9 mouse cellular contexts compared by ENCODE assay signal in the genomic region with DNA sequence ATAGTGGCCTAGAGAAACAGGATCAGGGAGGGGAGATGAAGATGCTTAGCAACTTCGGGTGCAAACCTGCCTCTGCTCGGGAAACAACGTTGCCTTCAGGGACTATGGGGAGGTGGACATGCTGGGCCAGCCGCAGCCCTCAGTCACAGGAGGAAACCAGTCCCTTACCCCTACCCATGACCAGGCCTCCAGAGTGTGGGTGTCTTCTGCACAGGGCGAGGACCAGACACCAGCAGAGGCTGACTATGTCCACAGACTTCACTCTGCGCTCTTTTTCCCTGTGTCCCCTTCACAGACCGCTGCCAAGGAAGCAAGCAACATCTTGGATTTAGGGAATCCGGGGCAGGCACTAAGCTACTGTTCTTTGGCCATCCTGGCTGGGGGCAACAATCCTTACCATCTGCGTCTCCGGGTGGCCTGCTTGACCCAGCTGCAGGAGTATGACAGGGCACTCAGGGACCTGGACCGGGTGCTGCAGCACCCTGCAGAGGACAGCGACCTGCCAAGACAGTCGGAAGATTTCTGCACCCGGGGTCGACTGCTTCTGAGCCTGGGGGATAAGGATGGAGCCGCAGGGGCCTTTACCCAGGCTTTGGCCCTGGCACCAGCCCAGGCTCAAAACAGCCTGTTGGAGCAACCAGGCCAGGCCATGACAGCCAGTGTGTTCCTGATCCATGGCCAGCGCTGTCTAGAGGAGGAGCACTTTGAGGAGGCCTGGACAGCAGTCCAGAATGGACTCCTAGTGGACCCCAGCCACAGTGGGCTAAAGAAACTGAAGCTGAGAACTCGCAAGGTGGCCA. TPM values are rescaled to one million over a fixed set of nuclear protein-coding genes. Genes with fewer than 3 reads are reported as not detected.
A peak's percentile ranks its signal among the peaks of the same experiment; 100 is the strongest.
DNase-seq lines count a peak whose midpoint lies in the region; ATAC-seq lines count a peak whose summit lies in the region.
"Had no signal": no experiment of that assay in that cellular context is flagged by ENCODE, and none has a peak within 500 bp of the region (broad histone marks: within the 10 kb centered on the region; RNA-seq: fewer than 3 reads in every experiment).

No protein-coding gene starts in this region.

- intact Hi-C loops in heart, postnatal 25 days (cut with DNase I) = no loop called here
- intact Hi-C loops in left cerebral cortex, postnatal 36 days (cut with DNase I) = no loop called here

- no peaks in the 10 kb centered on the region for H3K9me3 ChIP-seq in heart, embryonic 10.5 days
- no peaks in the 10 kb centered on the region for H3K9me3 ChIP-seq in hindbrain, embryonic 13.5 days
- H3K9me3 ChIP-seq in midbrain, embryonic 14.5 days (ENCODE audit: control insufficient read depth, low read length) = no peaks in the 10 kb centered on the region

- 82% methylated on average over 18 of the region's 18 CpGs for WGBS in heart, embryonic 10.5 days
- WGBS in hindbrain, embryonic 13.5 days = 86% methylated on average over 18 of the region's 18 CpGs
- WGBS in midbrain, embryonic 14.5 days = 80% methylated on average over 18 of the region's 18 CpGs

- peak overlapping the region; percentile 53 for H3K4me3 ChIP-seq in heart, embryonic 10.5 days
- peak overlapping the region; percentile 39; the same call in 1 of the 2 replicates for H3K4me3 ChIP-seq in hindbrain, embryonic 13.5 days
- H3K4me3 ChIP-seq in midbrain, embryonic 14.5 days (replicated peaks; ENCODE audit: low read depth, low read length) = no peak overlapping the region

- H3K4me1 ChIP-seq in heart, embryonic 10.5 days = peaks cover 20% of the 10 kb centered on the region
- peaks cover 17% of the 10 kb centered on the region for H3K4me1 ChIP-seq in hindbrain, embryonic 13.5 days (replicated peaks)
- peaks cover 11% of the 10 kb centered on the region for H3K4me1 ChIP-seq in midbrain, embryonic 14.5 days (ENCODE audit: control insufficient read depth, insufficient read depth, low read length)

- DNase-seq in heart, embryonic 10.5 days (ENCODE audit: low spot score) = no peak
- DNase-seq in heart, postnatal 25 days (ENCODE audit: low spot score) = no peak
- peak; percentile 38 for DNase-seq in cerebellum, adult 8-10 months
- no peak for DNase-seq in midbrain, embryonic 14.5 days
- no peak for DNase-seq in embryo, embryonic 9.5 days (ENCODE audit: extremely low spot score)
- no peak for DNase-seq in left cerebral cortex, postnatal 36 days (ENCODE audit: low spot score in 2 of 2)
- no peak for DNase-seq in adrenal gland, postnatal 4 days (ENCODE audit: low spot score in 2 of 2)
- DNase-seq: kidney, postnatal 36 days had no signal

- peak overlapping the region; percentile 89 for H3K27ac ChIP-seq in heart, embryonic 10.5 days
- H3K27ac ChIP-seq in hindbrain, embryonic 13.5 days = peak overlapping the region; percentile 84
- peak overlapping the region; percentile 69 for H3K27ac ChIP-seq in midbrain, embryonic 14.5 days (replicated peaks; ENCODE audit: low read depth, low read length)

- peaks cover 63% of the 10 kb centered on the region for H3K27me3 ChIP-seq in heart, embryonic 10.5 days (ENCODE audit: insufficient read depth, poor library complexity, severe bottlenecking)
- H3K27me3 ChIP-seq in hindbrain, embryonic 13.5 days = peaks cover 11% of the 10 kb centered on the region; the same call in 1 of the 2 replicates
- no peaks in the 10 kb centered on the region for H3K27me3 ChIP-seq in midbrain, embryonic 14.5 days (ENCODE audit: control insufficient read depth, insufficient read depth, low read length)

- H3K36me3 ChIP-seq in heart, embryonic 10.5 days = no peaks in the 10 kb centered on the region
- no peaks in the 10 kb centered on the region for H3K36me3 ChIP-seq in hindbrain, embryonic 13.5 days
- H3K36me3 ChIP-seq in midbrain, embryonic 14.5 days (ENCODE audit: control insufficient read depth, insufficient read depth, low read length) = no peaks in the 10 kb centered on the region

- ATAC-seq in hindbrain, embryonic 13.5 days (ENCODE audit: low FRiP score) = 0 out of 2 replicates have a peak, but pooled peaks have one; percentile 36
- ATAC-seq in midbrain, embryonic 14.5 days (ENCODE audit: low FRiP score, low TSS enrichment) = no peak

- peak overlapping the region; percentile 57 for H3K4me2 ChIP-seq in hindbrain, embryonic 13.5 days
- peak overlapping the region; percentile 55 for H3K4me2 ChIP-seq in midbrain, embryonic 14.5 days (ENCODE audit: low read length)

- peak overlapping the region; percentile 67 for H3K9ac ChIP-seq in hindbrain, embryonic 13.5 days
- peak overlapping the region; percentile 45; the same call in 1 of the 2 replicates for H3K9ac ChIP-seq in midbrain, embryonic 14.5 days (replicated peaks; ENCODE audit: low read length)

RNA-seq across cellular contexts. Expression of a gene that starts 4.2 kb away (rescaled TPM):
- polyA plus RNA-seq in heart, embryonic 10.5 days (2016; fragmentation: Nextera tagmentation; extraction: Ambion mirVana) = 0.12 and 0.62 TPM in 2 replicates
- total RNA-seq in heart, postnatal 25 days (2021) = under 1 TPM; 0.20 to 0.39 TPM
- polyA plus RNA-seq in hindbrain, embryonic 13.5 days (2015; fragmentation: Nextera tagmentation; extraction: Ambion mirVana) = 0.13 and 0.25 TPM in 2 replicates
- 0.50 and 0.53 TPM in 2 replicates for polyA plus RNA-seq in midbrain, embryonic 14.5 days (2014; fragmentation: Nextera tagmentation; extraction: Ambion mirVana)
- total RNA-seq in left cerebral cortex, postnatal 36 days (2021) = under 1 TPM; 0.49 to 1.00 TPM
- total RNA-seq in adrenal gland, postnatal 4 days (2021) = under 1 TPM; 0.65 to 0.76 TPM

RNA-seq across cellular contexts. Expression of a gene that starts 27.9 kb away (rescaled TPM):
- 0.39 and 0.44 TPM in 2 replicates for polyA plus RNA-seq in heart, embryonic 10.5 days (2016; fragmentation: Nextera tagmentation; extraction: Ambion mirVana)
- under 1 TPM in 1 of 2 experiments, not detected in 1; 0.17 TPM for total RNA-seq in heart, postnatal 25 days (2021)
- 0.56 and 0.57 TPM in 2 replicates for polyA plus RNA-seq in hindbrain, embryonic 13.5 days (2015; fragmentation: Nextera tagmentation; extraction: Ambion mirVana)
- 1.8 TPM in 2 replicates for polyA plus RNA-seq in midbrain, embryonic 14.5 days (2014; fragmentation: Nextera tagmentation; extraction: Ambion mirVana)
- total RNA-seq in left cerebral cortex, postnatal 36 days (2021) = 1 to 10 TPM; 3.1 to 3.6 TPM
- total RNA-seq in adrenal gland, postnatal 4 days (2021) = under 1 TPM; 0.31 to 0.62 TPM

RNA-seq across cellular contexts. Expression of a gene that starts 33.8 kb away (rescaled TPM):
- 24.6 and 32.3 TPM in 2 replicates for polyA plus RNA-seq in heart, embryonic 10.5 days (2016; fragmentation: Nextera tagmentation; extraction: Ambion mirVana)
- 10 to 100 TPM; 74.4 to 76.2 TPM for total RNA-seq in heart, postnatal 25 days (2021)
- polyA plus RNA-seq in hindbrain, embryonic 13.5 days (2015; fragmentation: Nextera tagmentation; extraction: Ambion mirVana) = 44.1 and 48.8 TPM in 2 replicates
- 52.1 and 53.2 TPM in 2 replicates for polyA plus RNA-seq in midbrain, embryonic 14.5 days (2014; fragmentation: Nextera tagmentation; extraction: Ambion mirVana)
- total RNA-seq in left cerebral cortex, postnatal 36 days (2021) = 10 to 100 TPM; 51.1 to 68.5 TPM
- total RNA-seq in adrenal gland, postnatal 4 days (2021) = 10 to 100 TPM; 35.7 to 41.1 TPM
